Mouse (Mus musculus) hindbrain, embryonic 11.5 days (tissue): ENCODE results near the gene Slc34a2. TPM values are rescaled to one million over a fixed set of nuclear protein-coding genes. Genes with fewer than 3 reads are reported as not detected.

Experiments used
- ATAC-seq: fragments of 200-750 bp; cut with Nextera tagmentation; 2 replicates; pipeline ENCODE4 v1.8.0; 2017; ENCODE audit warnings: mild to moderate bottlenecking, moderate TSS enrichment, moderate library complexity; ENCODE audit not compliant: low FRiP score
- DNase-seq: peaks from one replicate; pipeline ENCODE4 v3.0.0-alpha.2; 2015; ENCODE audit warnings: low spot score
- H3K27ac ChIP-seq: fragments of 300-500 bp; sonication (generic); 2 replicates; pipeline ENCODE4 v1.5.1; 2014; ENCODE audit warnings: mild to moderate bottlenecking, low read depth, low read length
- H3K27me3 ChIP-seq: fragments of 300-500 bp; sonication (generic); 2 replicates; pipeline ENCODE4 v1.6.1; 2014; ENCODE audit warnings: mild to moderate bottlenecking, low read length, moderate library complexity, mixed read lengths; ENCODE audit not compliant: control insufficient read depth, insufficient read depth
- H3K36me3 ChIP-seq: fragments of 300-500 bp; sonication (generic); 2 replicates; pipeline ENCODE4 v1.6.1; 2014; ENCODE audit warnings: mild to moderate bottlenecking, low read length, moderate library complexity, mixed read lengths; ENCODE audit not compliant: control insufficient read depth, insufficient read depth
- H3K4me1 ChIP-seq: fragments of 300-500 bp; sonication (generic); replicated peaks from 2 replicates; pipeline ENCODE4 v1.6.1; 2014; ENCODE audit warnings: low read length, mixed read lengths; ENCODE audit not compliant: control insufficient read depth, insufficient read depth
- H3K4me2 ChIP-seq: fragments of 300-500 bp; sonication (generic); replicated peaks from 2 replicates; pipeline ENCODE4 v1.6.1; 2014; ENCODE audit warnings: mild to moderate bottlenecking, low read depth, low read length
- H3K4me3 ChIP-seq: fragments of 300-500 bp; sonication (generic); 2 replicates; pipeline ENCODE4 v1.5.1; 2014; ENCODE audit warnings: low read depth, low read length
- H3K9ac ChIP-seq: fragments of 300-500 bp; sonication (generic); 2 replicates; pipeline ENCODE4 v1.6.1; 2014; ENCODE audit warnings: low read depth, low read length
- H3K9me3 ChIP-seq: fragments of 300-500 bp; sonication (generic); 2 replicates; pipeline ENCODE4 v1.6.1; 2016; ENCODE audit warnings: low read length; ENCODE audit not compliant: control insufficient read depth
- WGBS: fragments of 180-500 bp; shearing (Covaris S2); extraction: QIAGEN DNeasy Blood & Tissue Kit; methylation state at CpG from one replicate; pipeline ENCODE4 v1.1.7; 2014; 5-methylcytosine and 5-hydroxymethylcytosine counted together
- polyA plus RNA-seq: library from polyadenylated mRNA; unstranded; fragments of >200 nt; fragmentation: Nextera tagmentation; extraction: Ambion mirVana; gene quantifications from 2 replicates; pipeline ENCODE4 v1.2.1, GENCODE M21; 2014

Slc34a2 gene
- not detected in 2 replicates for polyA plus RNA-seq

DNA sequence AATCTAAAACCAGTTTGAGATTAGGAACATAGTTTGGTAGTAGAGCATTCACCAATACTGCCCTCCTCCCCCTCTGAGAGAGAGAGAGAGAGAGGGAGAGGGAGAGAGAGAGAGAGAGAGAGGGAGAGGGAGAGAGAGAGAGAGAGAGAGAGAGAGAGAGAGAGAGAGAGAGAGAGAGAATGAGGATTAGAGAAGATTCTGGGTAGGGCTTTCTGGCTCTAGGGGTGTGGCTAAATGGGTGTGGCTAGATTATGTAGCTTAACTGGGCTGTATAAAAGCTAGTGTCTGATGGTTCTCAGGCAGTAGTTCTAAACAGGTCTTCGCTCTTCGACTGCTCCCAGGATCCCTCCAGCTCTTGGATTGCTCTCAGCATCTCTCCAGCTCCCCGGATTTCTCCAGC, at the start of gene Slc34a2:
Slc34a2 (plus strand) TSS at position 301 of the 400 bp plus-strand sequence.
- no peaks in the 10 kb centered on the region for H3K27me3 ChIP-seq
- H3K4me2 ChIP-seq: no peak within 1 kb of the TSS
- no peaks in the 10 kb centered on the region for H3K9me3 ChIP-seq
- no peak within 1 kb of the TSS for H3K4me3 ChIP-seq
- no peaks in the 10 kb centered on the region for H3K4me1 ChIP-seq
- H3K36me3 ChIP-seq: no peaks in the 10 kb centered on the region
- DNase-seq (no peak), ATAC-seq (no peak)
- H3K27ac ChIP-seq: no peak within 1 kb of the TSS
- 98% methylated on average over 3 of the region's 3 CpGs for WGBS
- H3K9ac ChIP-seq: no peak within 1 kb of the TSS

DNA sequence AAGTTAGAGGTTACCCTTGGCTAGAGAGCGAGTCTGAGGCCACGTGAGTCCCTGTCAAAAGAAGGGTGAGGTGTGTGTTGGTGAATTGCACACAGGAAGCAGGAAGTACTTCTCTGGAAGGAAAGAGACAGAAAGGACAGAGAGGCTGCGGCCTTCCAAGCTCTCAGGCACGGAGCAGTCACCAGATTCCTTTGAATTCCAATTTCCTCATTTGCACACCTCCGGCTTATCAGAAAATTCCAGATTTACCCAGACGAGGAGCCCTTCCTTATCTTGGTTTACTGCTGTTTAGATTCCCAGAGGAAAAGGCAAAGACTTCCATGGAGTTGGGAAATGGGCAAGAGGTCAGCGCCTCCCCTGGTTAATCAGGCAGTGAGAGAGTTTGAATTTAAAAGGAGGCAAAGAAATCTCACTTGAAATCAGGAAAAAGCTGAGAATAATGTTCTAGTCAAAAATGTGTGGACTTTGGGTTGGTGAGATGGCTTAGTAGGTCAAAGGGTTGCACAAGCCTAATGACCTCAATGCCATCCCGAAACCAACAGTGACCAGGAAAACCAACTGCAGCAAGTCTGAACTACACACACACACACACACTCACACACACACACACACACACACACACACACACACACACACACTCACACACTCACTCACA, 47.1 kb upstream of the Slc34a2 start:
- no peaks in the 10 kb centered on the region for H3K27me3 ChIP-seq
- H3K9ac ChIP-seq: no peak overlapping the region
- no peaks in the 10 kb centered on the region for H3K4me1 ChIP-seq
- H3K27ac ChIP-seq: no peak overlapping the region
- no peak overlapping the region for H3K4me2 ChIP-seq
- no peak for DNase-seq
- no peak overlapping the region for H3K4me3 ChIP-seq
- H3K9me3 ChIP-seq: no peaks in the 10 kb centered on the region
- WGBS: 84% methylated on average over 8 of the region's 8 CpGs
- H3K36me3 ChIP-seq: no peaks in the 10 kb centered on the region
- ATAC-seq: no peak

DNA sequence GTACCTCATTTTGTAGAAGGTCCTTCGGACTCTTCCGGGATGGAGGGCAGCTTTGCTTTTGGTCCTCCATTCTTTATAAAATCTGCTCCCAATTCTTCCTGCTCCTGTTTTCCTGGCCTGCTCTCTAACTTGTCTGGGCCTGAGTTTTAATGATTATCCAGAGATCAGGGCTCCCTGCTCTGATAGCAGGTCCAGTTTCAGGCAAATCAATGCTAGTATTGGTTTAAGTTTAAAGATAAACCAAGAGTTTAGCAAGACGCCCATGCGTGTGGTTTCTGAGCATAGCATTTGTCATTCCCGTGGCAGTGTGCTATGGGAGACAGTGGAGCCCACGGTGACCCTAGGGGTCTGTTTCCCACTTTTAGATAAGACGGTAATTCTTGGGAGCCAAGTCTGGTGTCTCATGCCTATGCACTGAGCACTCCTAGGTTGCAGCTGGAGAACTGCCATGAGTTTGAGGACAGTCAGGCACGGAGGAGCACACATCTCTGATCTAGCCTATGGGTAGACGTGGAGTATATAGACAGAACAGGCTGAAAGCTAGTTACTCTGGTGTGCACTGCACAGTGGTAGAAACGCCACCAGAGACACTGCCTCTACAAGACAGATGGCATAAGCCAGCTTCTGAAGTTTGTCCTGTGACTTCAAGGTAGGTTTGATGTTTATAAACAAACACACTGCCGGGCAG, 45.5 kb upstream of the Slc34a2 start:
- ATAC-seq (no peak), DNase-seq (no peak)
- WGBS: 91% methylated on average over 11 of the region's 11 CpGs
- H3K9me3 ChIP-seq: no peaks in the 10 kb centered on the region
- no peaks in the 10 kb centered on the region for H3K27me3 ChIP-seq
- H3K9ac ChIP-seq: no peak overlapping the region
- no peaks in the 10 kb centered on the region for H3K4me1 ChIP-seq
- H3K4me3 ChIP-seq: no peak overlapping the region
- no peak overlapping the region for H3K27ac ChIP-seq
- H3K36me3 ChIP-seq: no peaks in the 10 kb centered on the region
- H3K4me2 ChIP-seq: no peak overlapping the region

DNA sequence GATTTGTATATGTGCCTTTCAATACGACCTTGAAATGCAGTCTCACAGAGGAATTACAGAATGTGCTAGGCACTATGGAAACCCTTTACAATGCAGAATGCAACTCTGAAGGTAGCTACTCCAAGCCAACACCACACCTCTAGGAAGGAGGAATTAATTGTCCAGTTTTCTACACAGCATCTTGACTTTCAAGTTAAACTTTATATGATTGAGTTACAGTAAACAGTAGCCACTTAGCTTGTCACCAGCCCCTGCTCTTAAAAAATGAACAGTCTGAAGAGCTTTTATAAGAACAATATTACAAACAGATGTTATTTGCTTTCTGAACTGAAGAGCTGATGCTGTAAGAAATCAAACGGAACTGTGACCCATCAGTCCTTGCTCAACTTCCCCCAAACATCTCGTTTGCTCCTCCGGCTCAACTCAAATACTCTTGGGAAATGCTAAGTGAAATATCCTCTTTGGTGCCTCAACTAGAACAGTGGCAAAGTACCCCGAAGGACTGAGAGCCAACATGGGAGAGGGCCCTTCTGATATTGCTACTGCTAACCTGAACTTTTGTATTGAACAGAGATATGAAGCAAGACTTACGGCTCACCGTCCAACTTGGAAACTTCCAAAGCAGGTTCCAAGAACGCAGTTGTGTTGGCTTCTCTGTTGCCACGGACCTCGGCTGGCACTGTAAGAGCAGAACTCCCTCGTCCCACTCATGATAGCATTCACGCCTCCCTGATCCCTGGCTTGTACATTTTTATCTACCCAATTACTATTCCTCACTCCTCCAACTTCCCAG, 44.2 kb upstream of the Slc34a2 start:
- H3K4me1 ChIP-seq: no peaks in the 10 kb centered on the region
- H3K9ac ChIP-seq: no peak overlapping the region
- WGBS: 90% methylated on average over 12 of the region's 12 CpGs
- no peak overlapping the region for H3K4me2 ChIP-seq
- H3K36me3 ChIP-seq: no peaks in the 10 kb centered on the region
- DNase-seq: no peak
- H3K27ac ChIP-seq: no peak overlapping the region
- H3K4me3 ChIP-seq: no peak overlapping the region
- H3K9me3 ChIP-seq: no peaks in the 10 kb centered on the region
- no peak for ATAC-seq
- H3K27me3 ChIP-seq: no peaks in the 10 kb centered on the region

DNA sequence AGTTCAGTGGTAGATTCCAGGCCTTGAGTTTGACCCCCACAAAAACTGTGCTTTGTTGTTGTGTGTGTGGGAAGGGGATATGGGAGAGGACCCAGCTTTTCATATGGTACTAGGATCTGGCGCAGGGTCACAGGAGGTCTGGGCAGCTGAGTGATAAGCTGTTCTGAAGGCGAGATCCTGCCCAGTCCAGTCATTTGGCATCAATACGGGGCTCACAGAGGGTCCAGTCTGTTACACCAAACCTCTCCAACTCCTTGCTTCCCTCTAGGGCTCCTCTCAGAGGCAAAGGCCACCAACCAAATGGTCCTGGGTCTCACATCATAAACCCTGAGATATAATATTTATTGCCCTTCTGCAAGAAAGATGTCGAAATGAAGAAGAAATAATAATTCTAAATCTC, 42.4 kb upstream of the Slc34a2 start:
- no peak for ATAC-seq
- no peak for DNase-seq
- no peaks in the 10 kb centered on the region for H3K27me3 ChIP-seq
- no peaks in the 10 kb centered on the region for H3K4me1 ChIP-seq
- no peaks in the 10 kb centered on the region for H3K36me3 ChIP-seq
- WGBS: 91% methylated on average over 4 of the region's 4 CpGs
- H3K4me3 ChIP-seq: no peak overlapping the region
- H3K4me2 ChIP-seq: no peak overlapping the region
- H3K9ac ChIP-seq: no peak overlapping the region
- H3K27ac ChIP-seq: no peak overlapping the region
- no peaks in the 10 kb centered on the region for H3K9me3 ChIP-seq

DNA sequence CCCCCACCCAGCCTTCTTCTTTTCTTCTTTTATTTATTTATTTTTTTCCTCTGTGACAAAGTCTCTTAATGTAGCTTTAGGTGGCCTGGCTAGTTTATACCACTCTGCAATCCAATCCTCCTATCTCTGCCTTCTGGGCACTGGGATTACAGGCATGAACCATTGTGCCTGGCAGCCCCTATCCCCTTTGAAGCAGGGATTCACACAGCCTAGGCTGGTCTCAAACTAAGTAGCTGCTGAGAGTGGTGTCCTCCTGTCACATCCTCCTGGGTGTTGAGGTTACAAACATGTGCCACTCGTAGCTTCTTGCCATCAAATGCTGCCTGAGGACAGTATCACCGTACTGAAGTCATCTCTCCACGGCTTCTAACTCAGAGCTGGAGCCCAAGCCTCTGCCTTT, 41.7 kb upstream of the Slc34a2 start:
- no peaks in the 10 kb centered on the region for H3K4me1 ChIP-seq
- H3K27me3 ChIP-seq: no peaks in the 10 kb centered on the region
- 36% methylated on average over 3 of the region's 3 CpGs for WGBS
- H3K9ac ChIP-seq: no peak overlapping the region
- no peaks in the 10 kb centered on the region for H3K9me3 ChIP-seq
- DNase-seq (no peak), ATAC-seq (peak; percentile 35; the same call in 1 of the 2 replicates)
- H3K27ac ChIP-seq: no peak overlapping the region
- H3K36me3 ChIP-seq: no peaks in the 10 kb centered on the region
- no peak overlapping the region for H3K4me3 ChIP-seq
- H3K4me2 ChIP-seq: no peak overlapping the region

DNA sequence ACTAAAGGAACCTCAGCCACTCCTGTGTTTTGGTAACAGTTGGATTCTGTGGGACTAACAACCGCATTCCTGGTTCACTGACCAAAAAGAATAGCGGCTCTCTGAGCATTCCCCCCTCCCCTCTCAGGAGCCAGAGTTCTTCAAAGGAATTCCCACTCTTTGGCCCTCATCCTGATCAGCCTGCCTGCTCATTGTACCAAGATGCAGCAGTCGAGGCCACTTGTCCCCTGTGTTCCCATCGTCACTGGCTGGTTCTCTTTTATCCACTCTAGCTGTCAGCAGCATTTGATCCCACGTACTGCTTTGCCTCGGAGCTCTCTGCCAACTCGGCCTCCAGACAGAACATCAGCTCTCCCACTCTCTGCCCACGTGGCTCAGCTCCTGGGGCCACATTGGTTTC, 41.3 kb upstream of the Slc34a2 start:
- H3K4me2 ChIP-seq: no peak overlapping the region
- H3K9ac ChIP-seq: no peak overlapping the region
- DNase-seq: peak; percentile 31
- H3K27me3 ChIP-seq: no peaks in the 10 kb centered on the region
- no peaks in the 10 kb centered on the region for H3K4me1 ChIP-seq
- H3K27ac ChIP-seq: no peak overlapping the region
- H3K9me3 ChIP-seq: no peaks in the 10 kb centered on the region
- WGBS: 27% methylated on average over 8 of the region's 8 CpGs
- no peak overlapping the region for H3K4me3 ChIP-seq
- peak; percentile 56 for ATAC-seq
- no peaks in the 10 kb centered on the region for H3K36me3 ChIP-seq

DNA sequence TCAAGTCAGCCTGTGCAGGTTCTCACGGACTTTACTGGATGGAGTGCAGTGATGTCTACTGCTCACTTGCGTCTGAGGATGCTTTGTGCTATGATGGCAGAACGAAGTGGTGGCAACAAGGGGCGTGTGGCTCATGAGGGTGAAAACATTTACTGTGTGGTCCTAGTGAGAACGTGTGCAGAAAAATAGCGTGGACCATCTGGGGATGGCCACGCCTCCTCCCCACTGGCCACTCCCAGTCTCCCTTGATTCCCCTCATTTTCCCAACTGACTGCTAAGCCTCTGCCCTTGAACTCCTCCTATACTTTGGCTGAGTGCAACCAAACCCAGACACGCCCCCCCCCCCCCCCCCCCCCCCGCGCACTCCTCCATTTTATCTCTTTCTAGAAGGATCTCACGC, 40.8 kb upstream of the Slc34a2 start:
- Histone ChIP-seq H3K4me2 (no peak overlapping the region), H3K4me3 (no peak overlapping the region), H3K9ac (no peak overlapping the region), H3K9me3 (no peaks in the 10 kb centered on the region), H3K4me1 (no peaks in the 10 kb centered on the region), H3K27ac (no peak overlapping the region), H3K36me3 (no peaks in the 10 kb centered on the region), H3K27me3 (no peaks in the 10 kb centered on the region)
- WGBS: 76% methylated on average over 8 of the region's 11 CpGs
- peak; percentile 25; the same call in 1 of the 2 replicates for ATAC-seq
- DNase-seq: no peak
